Mouse (Mus musculus) kidney, embryonic 14.5 days (tissue): ENCODE results near the gene Afg3l1. TPM values are rescaled to one million over a fixed set of nuclear protein-coding genes. Genes with fewer than 3 reads are reported as not detected.
A peak's percentile ranks its signal among the peaks of the same experiment; 100 is the strongest.
"Not testable (repeated sequence)": the region's sequence is repeated elsewhere in the genome, so short reads cannot be mapped to it uniquely, and the experiment has no call there.

Source experiments
- ATAC-seq: fragments of 200-750 bp; cut with Nextera tagmentation; 2 replicates; pipeline ENCODE4 v1.8.0; 2017; ENCODE audit warnings: moderate number of reproducible peaks, mild to moderate bottlenecking, moderate TSS enrichment, moderate library complexity; ENCODE audit not compliant: low FRiP score, low TSS enrichment
- H3K27ac ChIP-seq: fragments of 300-500 bp; sonication (generic); 2 replicates; pipeline ENCODE4 v1.5.1; 2014; ENCODE audit warnings: low read depth, mild to moderate bottlenecking, low read length, moderate library complexity, mixed read lengths
- H3K27me3 ChIP-seq: fragments of 300-500 bp; sonication (generic); 2 replicates; pipeline ENCODE4 v1.6.1; 2014; ENCODE audit warnings: mild to moderate bottlenecking, low read length; ENCODE audit not compliant: control insufficient read depth, insufficient read depth
- H3K36me3 ChIP-seq: fragments of 300-500 bp; sonication (generic); 2 replicates; pipeline ENCODE4 v1.6.1; 2014; ENCODE audit warnings: low read length, mixed read lengths; ENCODE audit not compliant: control insufficient read depth, insufficient read depth
- H3K4me1 ChIP-seq: fragments of 300-500 bp; sonication (generic); 2 replicates; pipeline ENCODE4 v1.6.1; 2014; ENCODE audit warnings: low read length, mixed read lengths; ENCODE audit not compliant: control insufficient read depth, insufficient read depth
- H3K4me2 ChIP-seq: fragments of 300-500 bp; sonication (generic); replicated peaks from 2 replicates; pipeline ENCODE4 v1.6.1; 2014; ENCODE audit warnings: low read depth, mild to moderate bottlenecking, low read length
- H3K4me3 ChIP-seq: fragments of 300-500 bp; sonication (generic); 2 replicates; pipeline ENCODE4 v1.5.1; 2014; ENCODE audit warnings: mild to moderate bottlenecking, low read length
- H3K9ac ChIP-seq: fragments of 300-500 bp; sonication (generic); 2 replicates; pipeline ENCODE4 v1.6.1; 2014; ENCODE audit warnings: low read depth, mild to moderate bottlenecking, low read length, moderate library complexity
- H3K9me3 ChIP-seq: fragments of 300-500 bp; sonication (generic); 2 replicates; pipeline ENCODE4 v1.6.1; 2016; ENCODE audit warnings: low read length; ENCODE audit not compliant: control insufficient read depth
- WGBS: fragments of 180-500 bp; shearing (Covaris S2); extraction: QIAGEN DNeasy Blood & Tissue Kit; methylation state at CpG from one replicate; pipeline ENCODE4 v1.1.7; 2014; 5-methylcytosine and 5-hydroxymethylcytosine counted together
- polyA plus RNA-seq: library from polyadenylated mRNA; unstranded; fragments of >200 nt; fragmentation: Nextera tagmentation; extraction: Ambion mirVana; gene quantifications from 2 replicates; pipeline ENCODE4 v1.2.1, GENCODE M21; 2014

The Afg3l1 gene
- polyA plus RNA-seq, 1 experiment from 2014 or later = 43.2 TPM

GRCm38 (mm10) chr8:123441788-123442187, 35.9 kb upstream of the Afg3l1 start:
- H3K27me3 ChIP-seq = no peaks in the 10 kb centered on the region
- H3K36me3 ChIP-seq = no peaks in the 10 kb centered on the region
- H3K4me3 ChIP-seq = no peak overlapping the region
- no peak overlapping the region for H3K9ac ChIP-seq
- no peak for ATAC-seq
- no peak overlapping the region for H3K27ac ChIP-seq
- 89% methylated on average over 2 of the region's 2 CpGs for WGBS
- H3K4me1 ChIP-seq = 0 out of 2 replicates have a peak, but pooled peaks cover 5% of the 10 kb centered on the region
- H3K4me2 ChIP-seq = no peak overlapping the region
- no peaks in the 10 kb centered on the region for H3K9me3 ChIP-seq

GRCm38 (mm10) chr8:123442351-123442750, 35.4 kb upstream of the Afg3l1 start:
- no peaks in the 10 kb centered on the region for H3K36me3 ChIP-seq
- no peak for ATAC-seq
- no peak overlapping the region for H3K27ac ChIP-seq
- H3K27me3 ChIP-seq = no peaks in the 10 kb centered on the region
- WGBS = 86% methylated on average over 5 of the region's 5 CpGs
- H3K9me3 ChIP-seq = no peaks in the 10 kb centered on the region
- H3K4me2 ChIP-seq = 0 out of 2 replicates have a peak overlapping the region, but pooled peaks have one; percentile 61
- no peak overlapping the region for H3K9ac ChIP-seq
- H3K4me3 ChIP-seq = no peak overlapping the region
- H3K4me1 ChIP-seq = 0 out of 2 replicates have a peak, but pooled peaks cover 5% of the 10 kb centered on the region

GRCm38 (mm10) chr8:123442871-123443575, 34.7 kb upstream of the Afg3l1 start:
- Histone ChIP-seq H3K27me3 (no peaks in the 10 kb centered on the region), H3K36me3 (no peaks in the 10 kb centered on the region), H3K27ac (peak overlapping the region; percentile 44; the same call in 1 of the 2 replicates), H3K4me3 (peak overlapping the region; percentile 64), H3K9ac (peak overlapping the region; percentile 78), H3K4me1 (0 out of 2 replicates have a peak, but pooled peaks cover 5% of the 10 kb centered on the region), H3K4me2 (peak overlapping the region; percentile 61), H3K9me3 (no peaks in the 10 kb centered on the region)
- peak; percentile 93 for ATAC-seq
- 2% methylated on average over 41 of the region's 41 CpGs for WGBS

- ATAC-seq = 0 out of 2 replicates have a peak, but pooled peaks have one; percentile 25
- Histone ChIP-seq H3K4me2 (peak overlapping the region; percentile 61), H3K27me3 (no peaks in the 10 kb centered on the region), H3K9me3 (no peaks in the 10 kb centered on the region), H3K9ac (peak overlapping the region; percentile 78), H3K4me3 (peak overlapping the region; percentile 64), H3K27ac (no peak overlapping the region), H3K36me3 (no peaks in the 10 kb centered on the region), H3K4me1 (0 out of 2 replicates have a peak, but pooled peaks cover 5% of the 10 kb centered on the region)
- WGBS = 31% methylated on average over 4 of the region's 4 CpGs
Observed at GRCm38 (mm10) chr8:123443576-123443921, 34.2 kb upstream of the Afg3l1 start.

- ATAC-seq = no peak
- 0 out of 2 replicates have a peak, but pooled peaks cover 5% of the 10 kb centered on the region for H3K4me1 ChIP-seq
- H3K4me2 ChIP-seq = no peak overlapping the region
- no peak overlapping the region for H3K27ac ChIP-seq
- H3K9me3 ChIP-seq = no peaks in the 10 kb centered on the region
- WGBS = 89% methylated on average over 6 of the region's 6 CpGs
- H3K27me3 ChIP-seq = no peaks in the 10 kb centered on the region
- H3K36me3 ChIP-seq = no peaks in the 10 kb centered on the region
- no peak overlapping the region for H3K9ac ChIP-seq
- no peak overlapping the region for H3K4me3 ChIP-seq
Observed at GRCm38 (mm10) chr8:123444131-123444530, 33.6 kb upstream of the Afg3l1 start.

GRCm38 (mm10) chr8:123445981-123446380, 31.7 kb upstream of the Afg3l1 start:
- 87% methylated on average over 10 of the region's 10 CpGs for WGBS
- H3K36me3 ChIP-seq = peaks cover 1% of the 10 kb centered on the region; the same call in 1 of the 2 replicates
- no peaks in the 10 kb centered on the region for H3K27me3 ChIP-seq
- H3K9me3 ChIP-seq = no peaks in the 10 kb centered on the region
- ATAC-seq = no peak
- no peak overlapping the region for H3K4me2 ChIP-seq
- H3K27ac ChIP-seq = no peak overlapping the region
- H3K4me1 ChIP-seq = 0 out of 2 replicates have a peak, but pooled peaks cover 5% of the 10 kb centered on the region
- H3K9ac ChIP-seq = no peak overlapping the region
- no peak overlapping the region for H3K4me3 ChIP-seq

- Histone ChIP-seq H3K4me2 (no peak overlapping the region), H3K27me3 (no peaks in the 10 kb centered on the region), H3K27ac (no peak overlapping the region), H3K4me1 (0 out of 2 replicates have a peak, but pooled peaks cover 5% of the 10 kb centered on the region), H3K9me3 (no peaks in the 10 kb centered on the region), H3K9ac (no peak overlapping the region), H3K4me3 (no peak overlapping the region), H3K36me3 (peaks cover 6% of the 10 kb centered on the region; the same call in 1 of the 2 replicates)
- no peak for ATAC-seq
- 95% methylated on average over 6 of the region's 6 CpGs for WGBS
Observed at GRCm38 (mm10) chr8:123446799-123447198, 30.9 kb upstream of the Afg3l1 start.

GRCm38 (mm10) chr8:123450783-123451182, 26.9 kb upstream of the Afg3l1 start:
- Histone ChIP-seq H3K9me3 (no peaks in the 10 kb centered on the region), H3K4me2 (no peak overlapping the region), H3K9ac (no peak overlapping the region), H3K4me3 (no peak overlapping the region), H3K4me1 (no peaks in the 10 kb centered on the region), H3K36me3 (peaks cover 30% of the 10 kb centered on the region), H3K27ac (no peak overlapping the region), H3K27me3 (no peaks in the 10 kb centered on the region)
- 91% methylated on average over 5 of the region's 5 CpGs for WGBS
- ATAC-seq = no peak

- 95% methylated on average over 12 of the region's 12 CpGs for WGBS
- not testable (repeated sequence) for H3K9me3 ChIP-seq, H3K27me3 ChIP-seq, H3K4me1 ChIP-seq, ATAC-seq, H3K4me2 ChIP-seq, H3K4me3 ChIP-seq, H3K27ac ChIP-seq, H3K9ac ChIP-seq
- H3K36me3 ChIP-seq = peaks cover 34% of the 10 kb centered on the region
Observed at GRCm38 (mm10) chr8:123451747-123452146, 26.0 kb upstream of the Afg3l1 start.
